Mouse (Mus musculus) left cerebral cortex, adult 18-20 months (tissue): ENCODE data around the gene Gtf3a. TPM values are rescaled to one million over a fixed set of nuclear protein-coding genes. Genes with fewer than 3 reads are reported as not detected.
A peak's percentile ranks its signal among the peaks of the same experiment; 100 is the strongest.
"Not testable (repeated sequence)": the region's sequence is repeated elsewhere in the genome, so short reads cannot be mapped to it uniquely, and the experiment has no call there.

ENCODE experiments used
- DNase-seq, 2 experiments: peaks; one replicate each; pipeline ENCODE4 v3.0.0; 2021 to 2022; ENCODE audit warnings: low spot score in 2 of 2, mixed read lengths in 1 of 2
- total RNA-seq, 2 experiments: library from RNA; stranded (reverse); gene quantifications; 2 replicates each; pipeline ENCODE4 v1.2.3; 2021

The Gtf3a gene
- total RNA-seq, 2 experiments from 2014 or later, result 24.4 to 25.7 TPM

- no peak for DNase-seq
Observed at GRCm38 (mm10) chr5:146933466-146933865, 15.0 kb upstream of the Gtf3a start.

- DNase-seq, result no peak
Observed at GRCm38 (mm10) chr5:146937541-146938503, 10.6 kb upstream of the Gtf3a start.

- DNase-seq, result no peak
Observed at GRCm38 (mm10) chr5:146939109-146939796, 9.2 kb upstream of the Gtf3a start.

GRCm38 (mm10) chr5:146940219-146940618 is 8.2 kb upstream of the Gtf3a start:
- no peak for DNase-seq

GRCm38 (mm10) chr5:146941939-146942338 is 6.5 kb upstream of the Gtf3a start:
- not testable (repeated sequence) for DNase-seq

GRCm38 (mm10) chr5:146942965-146943364 is 5.5 kb upstream of the Gtf3a start:
- DNase-seq, result no peak

- no peak for DNase-seq
Observed at GRCm38 (mm10) chr5:146944568-146944967, 3.9 kb upstream of the Gtf3a start.

- DNase-seq, result no peak
Observed at GRCm38 (mm10) chr5:146946682-146947081, 1.8 kb upstream of the Gtf3a start.

GRCm38 (mm10) chr5:146947497-146947896 is 960 bp upstream of the Gtf3a start:
- no peak for DNase-seq

- no peak for DNase-seq
Observed at GRCm38 (mm10) chr5:146948041-146948507, 383 bp upstream of the Gtf3a start.

- no peak for DNase-seq
Observed at GRCm38 (mm10) chr5:146954576-146954975, 6.1 kb downstream of the Gtf3a start.

- no peak for DNase-seq
Observed at GRCm38 (mm10) chr5:146955651-146956050, 7.2 kb downstream of the Gtf3a start.

- no peak for DNase-seq
Observed at GRCm38 (mm10) chr5:146956678-146957077, 8.2 kb downstream of the Gtf3a start.

GRCm38 (mm10) chr5:146963118-146963936 is 14.9 kb downstream of the Gtf3a start, which contains the start of gene Mtif3:
Gene Mtif3, minus strand, starts transcription at chr5:146963800.
- DNase-seq, result peak; percentile 81 to 89

GRCm38 (mm10) chr5:146963937-146964278 is 15.5 kb downstream of the Gtf3a start:
- no peak for DNase-seq

- no peak for DNase-seq
Observed at GRCm38 (mm10) chr5:146968695-146969393, 20.4 kb downstream of the Gtf3a start.

- DNase-seq, result no peak
Observed at GRCm38 (mm10) chr5:146971776-146972561, 23.5 kb downstream of the Gtf3a start.

GRCm38 (mm10) chr5:146973353-146973752 is 24.9 kb downstream of the Gtf3a start:
- DNase-seq, result no peak

GRCm38 (mm10) chr5:146973858-146974780 is 25.7 kb downstream of the Gtf3a start:
- DNase-seq, result no peak
